Mouse (Mus musculus) lung, postnatal 0 days (tissue): Measurements from ENCODE around the gene Supt5.

ENCODE experiments used
- CTCF ChIP-seq: IDR thresholded peaks from 2 replicates; pipeline ENCODE4 v1.5.1; 2016; ENCODE audit warnings: antibody characterized with exemption, mild to moderate bottlenecking
- EP300 ChIP-seq: IDR thresholded peaks from 2 replicates; pipeline ENCODE4 v1.6.1; 2016; ENCODE audit warnings: antibody characterized with exemption, mild to moderate bottlenecking, control low read depth

GRCm38 (mm10) chr7:28309737-28310136 lies 28.8 kb downstream of the Supt5 start:
- no peak for TF ChIP-seq CTCF
- no peak for TF ChIP-seq EP300
